9 mouse cellular contexts compared by ENCODE assay signal in the genomic region with DNA sequence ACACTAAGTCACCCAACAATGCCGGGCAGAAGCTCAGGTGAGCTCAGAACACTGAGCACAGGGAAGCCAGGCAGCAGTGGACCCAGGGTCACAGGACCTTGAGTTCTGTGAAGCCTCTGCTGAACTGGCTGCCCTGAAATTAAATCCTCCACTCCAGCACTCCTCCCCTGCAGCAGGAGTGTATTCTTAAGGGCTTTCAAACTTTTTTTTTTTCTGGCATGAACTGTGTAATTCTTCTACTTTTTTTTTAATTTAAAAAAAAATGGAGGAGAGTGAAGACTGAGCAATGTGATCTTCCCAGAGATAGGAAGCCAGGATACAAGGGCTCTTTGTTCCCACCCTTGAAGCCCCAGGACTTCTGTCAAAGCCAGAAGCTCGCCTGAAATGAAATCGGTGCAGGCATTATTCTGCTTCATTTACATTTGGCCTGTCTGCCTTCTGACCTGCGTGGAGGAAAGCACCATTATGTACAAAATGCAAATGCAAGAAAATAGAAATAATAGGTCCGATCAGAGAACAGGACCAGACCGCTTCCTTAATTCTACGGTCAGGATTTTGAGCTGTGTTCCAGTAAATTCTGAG.
DNase-seq lines count a peak whose midpoint lies in the region; ATAC-seq lines count a peak whose summit lies in the region.
"Had no signal": no experiment of that assay in that cellular context is flagged by ENCODE, and none has a peak within 500 bp of the region (broad histone marks: within the 10 kb centered on the region; RNA-seq: fewer than 3 reads in every experiment).

No protein-coding gene starts in this region.

- DNase-seq in embryo, embryonic 10.5 days (ENCODE audit: low spot score), result peak; percentile 72
- no peak for DNase-seq in embryo, embryonic 10 days (ENCODE audit: low spot score)
- no peak for DNase-seq in lung, postnatal 10 days
- DNase-seq in layer of hippocampus, postnatal 36 days, result no peak
- no peak for DNase-seq in adrenal gland, postnatal 25 days

- peak overlapping the region; percentile 91 for H3K27ac ChIP-seq in lung, embryonic 15.5 days
- peak overlapping the region; percentile 79 for H3K27ac ChIP-seq in limb, embryonic 15.5 days
- peak overlapping the region; percentile 78 for H3K27ac ChIP-seq in stomach, embryonic 16.5 days (ENCODE audit: low read length)

- WGBS in lung, embryonic 15.5 days, result 42% methylated on average over 7 of the region's 7 CpGs
- 56% methylated on average over 7 of the region's 7 CpGs for WGBS in limb, embryonic 15.5 days
- 43% methylated on average over 7 of the region's 7 CpGs for WGBS in stomach, embryonic 16.5 days

- H3K9ac ChIP-seq in lung, embryonic 15.5 days, result no peak overlapping the region
- no peak overlapping the region for H3K9ac ChIP-seq in limb, embryonic 15.5 days
- H3K9ac ChIP-seq in stomach, embryonic 16.5 days (ENCODE audit: low read length), result no peak overlapping the region

- H3K27me3 ChIP-seq in lung, embryonic 15.5 days, result no peaks in the 10 kb centered on the region
- 0 out of 2 replicates have a peak, but pooled peaks cover 15% of the 10 kb centered on the region for H3K27me3 ChIP-seq in limb, embryonic 15.5 days
- H3K27me3 ChIP-seq in stomach, embryonic 16.5 days (ENCODE audit: control insufficient read depth, insufficient read depth, low read length), result no peaks in the 10 kb centered on the region
- H3K27me3 ChIP-seq: Patski had no signal

- peak overlapping the region; percentile 38 for H3K4me2 ChIP-seq in lung, embryonic 15.5 days
- H3K4me2 ChIP-seq in limb, embryonic 15.5 days, result no peak overlapping the region
- no peak overlapping the region for H3K4me2 ChIP-seq in stomach, embryonic 16.5 days (ENCODE audit: low read depth, low read length)

- no peak overlapping the region for H3K4me3 ChIP-seq in lung, embryonic 15.5 days
- no peak overlapping the region for H3K4me3 ChIP-seq in limb, embryonic 15.5 days
- H3K4me3 ChIP-seq in stomach, embryonic 16.5 days (replicated peaks; ENCODE audit: low read length), result no peak overlapping the region

- no peaks in the 10 kb centered on the region for H3K36me3 ChIP-seq in lung, embryonic 15.5 days
- H3K36me3 ChIP-seq in limb, embryonic 15.5 days, result no peaks in the 10 kb centered on the region
- H3K36me3 ChIP-seq in stomach, embryonic 16.5 days (ENCODE audit: control insufficient read depth, insufficient read depth, low read length), result no peaks in the 10 kb centered on the region

- H3K9me3 ChIP-seq in lung, embryonic 15.5 days, result no peaks in the 10 kb centered on the region
- no peaks in the 10 kb centered on the region for H3K9me3 ChIP-seq in limb, embryonic 15.5 days
- H3K9me3 ChIP-seq in stomach, embryonic 16.5 days (replicated peaks; ENCODE audit: control insufficient read depth, low read length), result no peaks in the 10 kb centered on the region

- H3K4me1 ChIP-seq in lung, embryonic 15.5 days, result peaks cover 43% of the 10 kb centered on the region
- H3K4me1 ChIP-seq in limb, embryonic 15.5 days, result peaks cover 36% of the 10 kb centered on the region
- H3K4me1 ChIP-seq in stomach, embryonic 16.5 days (ENCODE audit: control insufficient read depth, insufficient read depth, low read length), result peaks cover 17% of the 10 kb centered on the region

- 0 out of 2 replicates have a peak, but pooled peaks have one; percentile 35 for ATAC-seq in lung, embryonic 15.5 days (ENCODE audit: borderline replicate concordance, extremely low read depth, low FRiP score, low TSS enrichment)
- no peak for ATAC-seq in limb, embryonic 15.5 days (ENCODE audit: insufficient number of reproducible peaks, low FRiP score, low TSS enrichment, low read depth)
- peak; percentile 19; the same call in 1 of the 2 replicates for ATAC-seq in stomach, embryonic 16.5 days (ENCODE audit: insufficient read depth, low FRiP score)
